Mouse (Mus musculus) c-Kit-positive CD71-negative TER-119-negative erythroid progenitor cells, embryonic 14.5 days (primary cell): ENCODE data around the gene Kifc5b.
"Not testable (repeated sequence)": the region's sequence is repeated elsewhere in the genome, so short reads cannot be mapped to it uniquely, and the experiment has no call there.

Source experiments
- DNase-seq: peaks from one replicate; pipeline ENCODE4 v3.0.0-alpha.2; 2013; ENCODE audit warnings: low read depth

Kifc5b gene

DNA sequence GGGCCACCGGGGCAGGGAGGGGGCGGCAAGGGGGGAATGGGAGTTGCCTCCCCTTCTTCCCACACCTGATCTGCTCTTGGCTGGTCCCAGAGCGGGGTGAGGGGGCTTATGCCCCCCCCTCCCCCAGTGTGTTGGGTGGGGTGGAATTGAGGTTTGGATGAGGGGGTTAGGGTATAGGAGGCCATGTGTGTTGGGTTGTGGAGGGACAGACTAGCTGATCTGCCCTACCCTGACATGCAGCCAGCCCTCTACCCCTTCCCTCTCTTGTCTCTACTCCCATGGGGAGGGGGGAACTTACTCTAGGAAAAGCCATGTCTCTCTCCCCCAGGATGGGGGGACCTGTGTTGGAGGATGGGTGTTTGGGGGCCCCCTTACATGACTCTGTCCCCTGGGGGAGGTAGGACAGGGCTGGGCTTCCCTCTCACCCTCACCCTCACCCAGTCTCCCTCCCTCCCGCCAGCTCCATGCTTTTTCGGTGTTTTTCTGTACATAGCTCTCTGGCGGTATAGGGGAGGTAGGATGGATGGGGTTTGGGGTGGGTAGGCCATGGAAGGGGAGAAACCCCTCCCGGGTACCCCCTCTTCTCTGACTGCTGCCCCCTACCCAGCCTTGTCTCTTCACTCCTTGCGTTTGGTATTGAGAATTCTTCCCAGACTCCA, 54.5 kb downstream of the Kifc5b start:
- no peak for DNase-seq

DNA sequence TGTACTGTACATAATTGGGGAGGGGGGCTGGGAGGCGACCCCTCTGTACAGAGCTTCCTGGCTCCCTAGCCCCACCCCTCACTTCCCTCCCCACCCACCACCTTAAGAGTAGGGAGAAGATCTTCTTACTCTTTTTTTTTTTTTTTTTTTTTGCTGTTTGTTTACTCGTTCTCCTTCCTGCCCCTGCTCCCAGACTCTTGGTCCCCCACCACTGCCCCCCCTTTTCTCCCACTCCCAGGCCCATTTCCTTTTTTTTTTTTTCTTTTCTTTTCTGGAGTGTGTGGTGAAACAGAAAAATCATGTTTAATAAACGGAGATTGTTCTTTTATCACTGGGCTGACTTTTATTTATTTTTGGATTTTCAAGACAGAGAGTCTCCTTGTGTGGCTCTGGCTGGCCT, 55.2 kb downstream of the Kifc5b start:
- DNase-seq: no peak

DNA sequence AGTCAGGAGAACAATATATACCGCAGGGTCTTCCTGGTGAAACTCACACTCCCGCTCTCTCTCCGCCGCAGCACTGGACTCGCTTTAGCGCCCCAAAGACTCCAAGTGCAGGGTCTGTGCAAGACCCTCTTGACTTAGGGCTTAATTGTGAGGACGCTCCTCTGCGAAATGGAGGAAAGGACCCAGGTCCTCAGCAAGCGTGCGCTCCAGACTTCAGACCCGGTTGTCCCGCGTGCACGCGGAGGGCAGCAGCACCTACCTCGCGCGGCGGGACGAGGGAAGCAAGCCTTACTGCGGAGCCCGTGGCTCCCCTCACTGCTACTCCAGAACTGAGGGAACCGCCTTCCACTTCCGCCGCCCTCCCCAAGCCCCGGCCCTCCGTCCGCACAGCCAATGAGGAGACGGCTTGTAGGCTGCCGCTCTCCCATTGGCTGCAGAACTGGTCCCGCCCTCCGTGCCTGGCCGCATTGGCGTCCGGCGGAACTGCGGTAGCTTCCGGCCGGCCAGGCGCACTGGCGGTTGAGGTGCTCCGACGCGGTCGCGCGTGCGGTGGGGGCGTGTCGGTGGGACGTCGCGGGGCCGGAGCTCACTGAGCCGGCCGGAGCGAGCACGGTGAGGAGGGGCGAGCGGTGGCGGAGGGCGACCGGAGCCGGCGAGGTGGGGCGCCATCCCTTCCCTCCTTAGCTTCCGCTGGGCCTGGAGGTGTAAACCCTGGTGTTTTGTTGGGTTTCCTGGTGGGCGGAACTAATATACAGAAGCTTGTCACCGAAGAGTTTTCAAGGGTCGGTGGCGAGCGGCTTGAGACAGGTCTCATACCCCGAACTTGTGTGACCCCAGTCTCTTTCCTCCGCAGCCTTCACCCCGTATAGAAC, 56.0 kb downstream of the Kifc5b start, which contains the start of gene Zbtb9:
TSS of gene Zbtb9 (plus strand) at position 465 of the 872 bp plus-strand sequence.
- DNase-seq: peak; percentile 90

DNA sequence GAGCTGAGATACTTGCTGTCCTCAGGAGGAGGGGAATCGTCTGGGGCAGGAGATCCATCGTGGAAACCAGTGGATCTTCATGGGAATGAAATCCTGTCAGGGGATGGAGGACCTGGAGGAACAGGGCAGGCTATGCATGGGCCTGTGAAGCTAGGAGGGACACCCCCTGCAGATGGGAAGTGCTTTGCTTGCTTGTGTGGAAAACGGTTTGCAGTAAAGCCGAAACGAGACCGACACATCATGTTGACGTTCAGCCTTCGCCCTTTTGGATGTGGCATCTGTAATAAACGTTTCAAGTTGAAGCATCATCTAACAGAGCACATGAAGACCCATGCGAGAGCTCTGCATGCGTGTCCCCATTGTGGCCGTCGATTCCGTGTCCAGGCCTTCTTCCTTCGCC, 57.7 kb downstream of the Kifc5b start:
- no peak for DNase-seq

DNA sequence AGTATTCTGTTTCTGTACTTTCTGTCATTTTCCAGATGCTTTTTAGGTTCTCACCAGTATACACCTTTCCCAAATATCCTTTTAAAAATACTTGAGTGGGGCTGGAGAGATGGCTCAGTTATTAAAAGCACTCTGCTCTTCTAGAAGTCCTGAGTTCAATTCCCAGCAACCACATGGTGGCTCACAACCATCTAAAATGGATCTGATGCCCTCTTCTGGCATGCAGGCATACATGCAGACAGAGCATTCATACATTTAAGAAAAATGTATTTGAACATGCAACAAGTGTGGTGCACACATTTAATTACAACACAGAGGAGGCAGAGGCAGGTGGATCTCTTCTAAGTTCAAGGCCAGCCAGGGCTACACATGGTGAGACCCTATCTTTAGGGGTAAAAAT, 58.5 kb downstream of the Kifc5b start:
- DNase-seq: no peak

DNA sequence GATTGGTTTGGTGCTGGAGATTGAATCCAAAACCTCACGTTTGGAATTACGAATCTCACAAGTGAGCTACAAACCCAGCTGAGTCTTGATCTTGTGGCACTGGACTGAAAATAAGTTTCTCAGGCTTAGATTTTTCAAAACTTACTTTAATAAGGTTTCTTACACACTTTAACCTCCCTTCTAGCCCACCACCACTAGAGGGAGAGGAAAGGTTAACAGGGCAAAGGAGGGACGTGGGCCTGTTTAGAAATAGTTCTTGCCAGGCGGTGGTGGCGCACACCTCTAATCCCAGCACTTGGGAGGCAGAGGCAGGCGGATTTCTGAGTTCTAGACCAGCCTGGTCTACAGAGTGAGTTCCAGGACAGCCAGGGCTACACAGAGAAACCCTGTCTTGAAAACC, 60.5 kb downstream of the Kifc5b start:
- DNase-seq: not testable (repeated sequence)

DNA sequence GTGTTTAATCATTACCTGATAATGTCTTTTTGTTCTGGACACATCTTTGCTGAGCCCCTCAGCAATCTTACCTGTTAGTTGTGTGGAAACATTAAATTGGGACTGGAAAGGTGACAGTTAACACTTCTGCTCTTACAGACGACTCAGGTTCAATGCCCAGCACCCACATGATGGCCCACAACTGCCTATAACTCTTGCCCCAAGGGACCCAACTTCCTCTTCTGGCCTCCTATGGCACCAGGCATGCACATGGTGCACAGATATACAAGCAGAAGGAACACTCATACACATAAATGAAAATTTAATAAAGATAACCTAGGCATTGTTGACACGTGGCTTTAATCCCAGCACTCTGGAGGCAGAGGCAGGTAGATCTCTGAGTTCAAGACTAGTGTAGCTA, 62.5 kb downstream of the Kifc5b start:
- no peak for DNase-seq

DNA sequence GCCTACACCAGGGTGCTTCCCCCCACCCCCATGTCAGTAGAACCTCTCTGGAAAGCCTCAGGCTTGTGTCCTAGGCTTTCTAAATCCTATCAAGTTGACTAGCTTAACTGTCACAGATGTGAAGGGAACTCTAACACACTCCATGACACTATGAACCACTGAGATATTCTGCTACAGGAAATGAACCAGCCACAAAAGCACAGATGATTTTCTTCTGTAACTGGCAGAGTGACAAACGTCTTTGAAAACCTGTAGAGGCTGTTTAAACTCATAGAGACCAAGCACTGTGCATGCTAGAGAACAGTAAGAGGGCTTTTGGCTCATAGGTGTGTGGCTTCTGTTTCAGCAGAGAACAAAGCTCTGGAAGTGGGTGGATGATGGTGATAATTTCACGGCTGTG, 64.2 kb downstream of the Kifc5b start:
- no peak for DNase-seq
